Mouse (Mus musculus) embryonic facial prominence, embryonic 10.5 days (tissue): ENCODE results near the gene Gm10188. TPM values are rescaled to one million over a fixed set of nuclear protein-coding genes. Genes with fewer than 3 reads are reported as not detected.

Experiments
- DNase-seq: peaks from one replicate; pipeline ENCODE4 v3.0.0-alpha.2; 2017; ENCODE audit warnings: low spot score
- H3K27ac ChIP-seq: fragments of 300-500 bp; sonication (generic); replicated peaks from 2 replicates; pipeline ENCODE4 v1.5.1; 2016; ENCODE audit warnings: mild to moderate bottlenecking
- H3K27me3 ChIP-seq: fragments of 300-500 bp; sonication (generic); replicated peaks from 2 replicates; pipeline ENCODE4 v1.6.1; 2016; ENCODE audit warnings: low read depth, mild to moderate bottlenecking; ENCODE audit not compliant: poor library complexity, severe bottlenecking
- H3K36me3 ChIP-seq: fragments of 300-500 bp; sonication (generic); replicated peaks from 2 replicates; pipeline ENCODE4 v1.6.1; 2016; ENCODE audit warnings: mild to moderate bottlenecking, moderate library complexity
- H3K4me1 ChIP-seq: fragments of 300-500 bp; sonication (generic); 2 replicates; pipeline ENCODE4 v1.6.1; 2016
- H3K4me3 ChIP-seq: fragments of 300-500 bp; sonication (generic); 2 replicates; pipeline ENCODE4 v1.5.1; 2016; ENCODE audit warnings: mild to moderate bottlenecking, moderate library complexity
- H3K9me3 ChIP-seq: fragments of 300-500 bp; sonication (generic); 2 replicates; pipeline ENCODE4 v1.6.1; 2016; ENCODE audit warnings: mild to moderate bottlenecking
- WGBS: fragments of 180-500 bp; shearing (Covaris S2); methylation state at CpG from one replicate; pipeline ENCODE4 v1.1.7; 2016; 5-methylcytosine and 5-hydroxymethylcytosine counted together
- polyA plus RNA-seq: library from polyadenylated mRNA; unstranded; fragments of >200 nt; fragmentation: Nextera tagmentation; extraction: Ambion mirVana; gene quantifications from 2 replicates; pipeline ENCODE4 v1.2.1, GENCODE M21; 2016

Gm10188 gene
- polyA plus RNA-seq, 1 experiment from 2014 or later, result not detected

- Histone ChIP-seq H3K4me1 (peaks cover 79% of the 10 kb centered on the region), H3K36me3 (no peaks in the 10 kb centered on the region), H3K4me3 (no peak overlapping the region), H3K27me3 (peaks cover 84% of the 10 kb centered on the region), H3K9me3 (no peaks in the 10 kb centered on the region), H3K27ac (no peak overlapping the region)
- WGBS, result 71% methylated on average over 6 of the region's 6 CpGs
- DNase-seq, result no peak
Measured at GRCm38 (mm10) chr1:132199244-132199643, 30.3 kb downstream of the Gm10188 start.

- H3K36me3 ChIP-seq, result no peaks in the 10 kb centered on the region
- H3K4me3 ChIP-seq, result no peak overlapping the region
- peaks cover 86% of the 10 kb centered on the region for H3K4me1 ChIP-seq
- 85% methylated on average over 16 of the region's 16 CpGs for WGBS
- peak overlapping the region; percentile 45; the same call in 1 of the 2 replicates for H3K27ac ChIP-seq
- H3K9me3 ChIP-seq, result no peaks in the 10 kb centered on the region
- peak; percentile 7 for DNase-seq
- H3K27me3 ChIP-seq, result peaks cover 91% of the 10 kb centered on the region
Measured at GRCm38 (mm10) chr1:132198401-132199071, 31.0 kb downstream of the Gm10188 start.

GRCm38 (mm10) chr1:132197666-132198065 is 31.9 kb downstream of the Gm10188 start:
- Histone ChIP-seq H3K36me3 (no peaks in the 10 kb centered on the region), H3K27ac (0 out of 2 replicates have a peak overlapping the region, but pooled peaks have one; percentile 45), H3K4me1 (peaks cover 95% of the 10 kb centered on the region), H3K4me3 (no peak overlapping the region), H3K27me3 (peaks cover 94% of the 10 kb centered on the region), H3K9me3 (no peaks in the 10 kb centered on the region)
- peak; percentile 57 for DNase-seq
- 6% methylated on average over 9 of the region's 9 CpGs for WGBS

- peak overlapping the region; percentile 40; the same call in 1 of the 2 replicates for H3K27ac ChIP-seq
Measured at GRCm38 (mm10) chr1:132196337-132196736, 33.2 kb downstream of the Gm10188 start.

GRCm38 (mm10) chr1:132195681-132196080 is 33.9 kb downstream of the Gm10188 start:
- peaks cover 97% of the 10 kb centered on the region for H3K27me3 ChIP-seq

More at GRCm38 (mm10) chr1:132196337-132196736, 33.2 kb downstream of the Gm10188 start:
- peak; percentile 20 for DNase-seq
- WGBS, result 9% methylated on average over 7 of the region's 7 CpGs
- H3K36me3 ChIP-seq, result no peaks in the 10 kb centered on the region
- H3K27me3 ChIP-seq, result peaks cover 97% of the 10 kb centered on the region
- H3K9me3 ChIP-seq, result no peaks in the 10 kb centered on the region
- H3K4me1 ChIP-seq, result peaks cover 99% of the 10 kb centered on the region
- H3K4me3 ChIP-seq, result no peak overlapping the region

GRCm38 (mm10) chr1:132195100-132195499 is 34.5 kb downstream of the Gm10188 start:
- H3K27me3 ChIP-seq, result peaks cover 97% of the 10 kb centered on the region
- 31% methylated on average over 9 of the region's 9 CpGs for WGBS
- no peaks in the 10 kb centered on the region for H3K9me3 ChIP-seq
- peak overlapping the region; percentile 44 for H3K27ac ChIP-seq
- H3K4me1 ChIP-seq, result peaks cover 99% of the 10 kb centered on the region
- no peak overlapping the region for H3K4me3 ChIP-seq
- peak; percentile 10 for DNase-seq
- H3K36me3 ChIP-seq, result no peaks in the 10 kb centered on the region

More at GRCm38 (mm10) chr1:132195681-132196080, 33.9 kb downstream of the Gm10188 start:
- WGBS, result 34% methylated on average over 5 of the region's 5 CpGs
- peak overlapping the region; percentile 40 for H3K27ac ChIP-seq
- peaks cover 99% of the 10 kb centered on the region for H3K4me1 ChIP-seq
- no peak overlapping the region for H3K4me3 ChIP-seq
- H3K36me3 ChIP-seq, result no peaks in the 10 kb centered on the region
- peak; percentile 9 for DNase-seq
- no peaks in the 10 kb centered on the region for H3K9me3 ChIP-seq

- Histone ChIP-seq H3K9me3 (no peaks in the 10 kb centered on the region), H3K4me3 (no peak overlapping the region), H3K4me1 (peaks cover 99% of the 10 kb centered on the region), H3K36me3 (no peaks in the 10 kb centered on the region), H3K27me3 (peaks cover 97% of the 10 kb centered on the region), H3K27ac (no peak overlapping the region)
- WGBS, result 45% methylated on average over 3 of the region's 3 CpGs
- DNase-seq, result peak; percentile 7
Measured at GRCm38 (mm10) chr1:132194624-132195023, 34.9 kb downstream of the Gm10188 start.

GRCm38 (mm10) chr1:132193806-132194205 is 35.8 kb downstream of the Gm10188 start:
- Histone ChIP-seq H3K27ac (0 out of 2 replicates have a peak overlapping the region, but pooled peaks have one; percentile 32), H3K9me3 (no peaks in the 10 kb centered on the region), H3K27me3 (peaks cover 97% of the 10 kb centered on the region), H3K36me3 (no peaks in the 10 kb centered on the region), H3K4me3 (peak overlapping the region; percentile 72; the same call in 1 of the 2 replicates), H3K4me1 (peaks cover 96% of the 10 kb centered on the region)
- WGBS, result 73% methylated on average over 3 of the region's 3 CpGs
- peak; percentile 5 for DNase-seq

GRCm38 (mm10) chr1:132191786-132192680 is 37.5 kb downstream of the Gm10188 start:
- 2% methylated on average over 16 of the region's 16 CpGs for WGBS
- Histone ChIP-seq H3K4me1 (peaks cover 88% of the 10 kb centered on the region), H3K27ac (peak overlapping the region; percentile 96), H3K36me3 (no peaks in the 10 kb centered on the region), H3K9me3 (no peaks in the 10 kb centered on the region), H3K4me3 (peak overlapping the region; percentile 72), H3K27me3 (peaks cover 99% of the 10 kb centered on the region)
- peak; percentile 57 for DNase-seq

- Histone ChIP-seq H3K36me3 (no peaks in the 10 kb centered on the region), H3K4me3 (peak within 1 kb of the TSS; percentile 72), H3K27ac (peak within 1 kb of the TSS; percentile 96), H3K4me1 (peaks cover 80% of the 10 kb centered on the region), H3K9me3 (no peaks in the 10 kb centered on the region), H3K27me3 (peaks cover 96% of the 10 kb centered on the region)
- WGBS, result under 1% methylated on average over 34 of the region's 34 CpGs
- peak; percentile 55 for DNase-seq
Measured at GRCm38 (mm10) chr1:132191093-132191785, 38.3 kb downstream of the Gm10188 start, which contains the start of the genes Lemd1 and AC124108.1. TSS of gene Lemd1 (plus strand) at chr1:132191431. TSS of gene AC124108.1 (plus strand) at chr1:132191457.

GRCm38 (mm10) chr1:132190621-132191092 is 38.9 kb downstream of the Gm10188 start:
- DNase-seq, result peak; percentile 79
- no peaks in the 10 kb centered on the region for H3K9me3 ChIP-seq
- peaks cover 75% of the 10 kb centered on the region for H3K4me1 ChIP-seq
- H3K27ac ChIP-seq, result peak overlapping the region; percentile 96
- H3K27me3 ChIP-seq, result peaks cover 91% of the 10 kb centered on the region
- H3K36me3 ChIP-seq, result no peaks in the 10 kb centered on the region
- H3K4me3 ChIP-seq, result peak overlapping the region; percentile 72
- under 1% methylated on average over 58 of the region's 62 CpGs for WGBS
